Mouse (Mus musculus) cortical plate, adult 2 months (tissue): ENCODE results near the gene Chd3. TPM values are rescaled to one million over a fixed set of nuclear protein-coding genes. Genes with fewer than 3 reads are reported as not detected.
A peak's percentile ranks its signal among the peaks of the same experiment; 100 is the strongest.

Experiments used
- H3K27ac ChIP-seq: fragments of 200-500 bp; 2 replicates; pipeline ENCODE4 v1.5.1; 2012; ENCODE audit warnings: low read length, control low read depth, inconsistent platforms; ENCODE audit not compliant: insufficient read depth
- H3K4me1 ChIP-seq: fragments of 200-500 bp; 2 replicates; pipeline ENCODE4 v1.6.1; 2011; ENCODE audit warnings: low read length; ENCODE audit not compliant: control insufficient read depth, insufficient read depth
- H3K4me3 ChIP-seq: fragments of 200-500 bp; 2 replicates; pipeline ENCODE4 v1.5.1; 2011; ENCODE audit warnings: mild to moderate bottlenecking, low read length, control low read depth; ENCODE audit not compliant: insufficient read depth
- CTCF ChIP-seq: fragments of 200-500 bp; IDR thresholded peaks from 2 replicates; pipeline ENCODE4 v1.5.1; 2011; ENCODE audit warnings: mild to moderate bottlenecking, control low read depth, low read length; ENCODE audit not compliant: insufficient read depth; ENCODE audit errors: extremely low read depth
- POLR2A ChIP-seq: fragments of 200-500 bp; IDR thresholded peaks from 2 replicates; pipeline ENCODE4 v1.6.1; 2011; ENCODE audit warnings: mild to moderate bottlenecking, low read length, control low read depth; ENCODE audit not compliant: insufficient read depth; ENCODE audit errors: extremely low read depth
- polyA plus RNA-seq: library from polyadenylated mRNA; depleted of rRNA; stranded (reverse); fragments of >200 nt; gene quantifications from 2 replicates; pipeline ENCODE4 v1.2.3, GENCODE M21; 2012

The Chd3 gene
- polyA plus RNA-seq, 1 experiment: 242 TPM

DNA sequence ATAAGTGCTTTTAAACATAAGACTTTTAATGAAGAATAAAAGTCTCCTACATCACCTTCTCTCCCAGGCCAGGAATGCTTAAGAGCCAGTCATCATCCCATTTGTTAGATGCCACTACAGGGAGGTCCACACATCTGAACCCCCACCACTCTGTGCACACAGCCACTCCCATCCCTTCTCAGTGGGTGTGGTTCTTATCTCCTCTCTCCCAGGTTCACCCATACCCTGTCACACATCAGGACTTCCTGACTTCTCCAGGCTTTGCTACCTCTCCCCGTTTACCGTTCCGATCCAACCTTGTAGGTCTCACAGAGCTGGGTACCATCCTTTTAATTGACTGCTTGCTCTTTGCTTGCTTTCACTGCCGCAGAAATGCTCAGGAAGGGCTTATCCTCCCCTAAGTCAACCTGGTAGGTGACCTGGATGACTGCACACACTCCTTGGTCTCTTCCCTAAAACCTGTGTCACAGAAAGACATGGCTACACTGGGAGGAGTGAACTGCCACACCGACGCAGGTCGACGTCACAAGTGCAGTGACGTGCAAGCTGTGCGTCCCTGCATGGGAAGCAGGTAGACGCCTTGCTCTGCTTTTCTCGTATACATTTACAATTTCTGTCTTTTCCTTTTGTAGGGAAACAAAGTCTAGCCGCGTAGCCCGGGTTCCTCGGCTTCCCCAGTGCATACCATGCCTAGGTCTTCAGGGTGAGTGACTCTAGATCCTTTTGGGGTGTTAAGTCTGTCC lies 4.2 kb upstream of the Chd3 start:
- Histone ChIP-seq H3K4me3 (no peak overlapping the region), H3K27ac (no peak overlapping the region), H3K4me1 (peaks cover 3% of the 10 kb centered on the region)
- TF ChIP-seq POLR2A (no peak), CTCF (no peak)

DNA sequence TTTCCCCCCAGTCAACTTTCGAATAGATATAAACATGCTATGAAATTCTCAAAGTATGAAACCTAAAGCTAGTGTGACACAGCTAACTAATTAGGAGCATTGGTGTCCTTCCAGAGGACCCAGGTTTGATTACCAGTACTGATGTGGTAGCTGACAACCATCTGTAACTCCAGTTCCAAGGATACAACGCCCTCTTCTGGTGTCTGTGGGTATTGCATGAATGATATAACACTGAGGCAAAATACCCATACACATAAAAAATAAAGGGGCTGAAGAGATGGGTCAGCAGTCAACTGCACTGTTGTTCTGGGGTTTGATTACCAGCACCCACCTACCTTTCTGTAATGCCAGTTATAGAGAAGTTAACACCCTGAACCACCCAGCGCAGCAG lies 3.6 kb upstream of the Chd3 start:
- H3K4me1 ChIP-seq: peaks cover 3% of the 10 kb centered on the region
- no peak overlapping the region for H3K4me3 ChIP-seq
- H3K27ac ChIP-seq: no peak overlapping the region
- no peak for TF ChIP-seq POLR2A
- TF ChIP-seq CTCF: peak; percentile 21; the same call in 1 of the 2 replicates

DNA sequence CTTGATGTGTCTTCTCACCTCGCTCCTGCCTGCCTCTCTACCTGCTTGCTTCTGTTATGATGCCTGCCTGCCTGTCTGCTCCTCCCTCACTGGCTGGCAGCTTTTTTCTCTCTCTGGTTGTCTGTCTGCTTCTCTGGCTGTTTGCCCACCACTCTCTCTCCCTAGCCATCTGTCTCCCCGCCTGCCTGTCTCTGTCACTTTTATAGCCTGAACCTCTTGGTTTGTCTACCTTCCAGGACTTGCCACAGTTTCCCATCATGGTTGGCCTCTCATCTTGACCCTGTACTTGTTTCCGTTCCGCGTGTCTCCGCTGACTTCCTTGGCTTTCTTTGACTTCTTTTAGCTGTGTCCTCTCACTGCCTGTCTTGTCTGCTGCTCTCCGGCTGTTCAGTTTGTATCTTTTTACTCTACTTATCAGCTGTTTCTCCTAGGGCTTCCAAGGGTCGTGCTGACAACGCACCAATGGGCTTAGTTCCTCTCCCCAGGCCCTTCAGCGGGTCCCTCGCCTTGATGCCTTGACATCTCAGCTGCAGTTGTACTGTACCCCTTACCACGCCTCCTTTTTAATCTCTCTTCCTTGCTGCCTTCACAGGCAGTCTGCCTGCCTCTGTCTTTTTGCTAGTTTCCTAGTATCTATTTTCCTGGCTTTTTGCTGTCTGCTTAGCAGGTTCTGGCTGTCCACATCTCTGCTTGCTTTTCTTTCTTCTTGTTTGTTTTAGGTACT lies 3.0 kb upstream of the Chd3 start:
- Histone ChIP-seq H3K4me3 (no peak overlapping the region), H3K4me1 (peaks cover 3% of the 10 kb centered on the region), H3K27ac (no peak overlapping the region)
- TF ChIP-seq CTCF (no peak), POLR2A (no peak)

DNA sequence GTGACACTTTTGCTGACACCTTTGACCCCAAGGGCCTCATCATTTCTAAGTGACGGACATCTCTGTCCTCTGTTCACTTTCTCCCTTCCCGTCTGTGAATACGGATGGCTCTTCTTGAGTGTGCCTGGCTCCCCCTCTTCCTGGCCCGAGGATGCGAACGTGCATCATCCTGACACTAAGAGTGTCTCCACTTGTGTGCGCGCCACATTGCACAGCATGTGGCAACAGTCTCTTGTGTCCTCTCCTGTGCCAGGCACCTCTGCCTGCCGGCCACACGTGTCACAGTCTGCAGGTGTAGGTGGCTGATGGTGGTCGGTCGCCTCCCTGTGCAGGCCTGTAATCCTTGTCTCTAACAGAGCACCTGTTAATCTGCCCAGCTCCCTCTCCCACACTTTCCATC lies 2.4 kb upstream of the Chd3 start:
- no peak overlapping the region for H3K4me3 ChIP-seq
- no peak overlapping the region for H3K27ac ChIP-seq
- TF ChIP-seq CTCF (no peak), POLR2A (no peak)
- H3K4me1 ChIP-seq: peaks cover 3% of the 10 kb centered on the region

DNA sequence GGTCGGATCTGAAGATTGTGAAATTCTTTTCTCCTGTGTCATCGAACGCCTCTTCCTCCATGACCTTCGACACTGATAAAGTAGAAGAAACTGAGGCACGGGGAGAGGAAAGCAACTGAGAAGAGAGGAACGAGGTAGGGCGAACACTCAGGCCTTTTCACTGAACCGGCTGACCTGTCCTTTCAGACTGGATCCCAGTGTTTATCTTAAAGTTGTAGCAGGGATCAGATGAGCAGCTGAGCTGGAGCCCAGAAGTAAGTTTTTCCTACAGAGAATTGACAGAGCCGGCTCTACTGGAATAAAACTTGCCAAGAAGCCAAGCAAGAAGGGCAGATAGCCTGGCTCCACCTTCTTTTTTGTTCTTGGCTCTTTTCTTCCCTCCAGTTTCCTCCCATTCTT lies 1.6 kb upstream of the Chd3 start:
- Histone ChIP-seq H3K4me1 (peaks cover 5% of the 10 kb centered on the region), H3K27ac (0 out of 2 replicates have a peak overlapping the region, but pooled peaks have one; percentile 24), H3K4me3 (no peak overlapping the region)
- no peak for TF ChIP-seq POLR2A
- TF ChIP-seq CTCF: no peak

DNA sequence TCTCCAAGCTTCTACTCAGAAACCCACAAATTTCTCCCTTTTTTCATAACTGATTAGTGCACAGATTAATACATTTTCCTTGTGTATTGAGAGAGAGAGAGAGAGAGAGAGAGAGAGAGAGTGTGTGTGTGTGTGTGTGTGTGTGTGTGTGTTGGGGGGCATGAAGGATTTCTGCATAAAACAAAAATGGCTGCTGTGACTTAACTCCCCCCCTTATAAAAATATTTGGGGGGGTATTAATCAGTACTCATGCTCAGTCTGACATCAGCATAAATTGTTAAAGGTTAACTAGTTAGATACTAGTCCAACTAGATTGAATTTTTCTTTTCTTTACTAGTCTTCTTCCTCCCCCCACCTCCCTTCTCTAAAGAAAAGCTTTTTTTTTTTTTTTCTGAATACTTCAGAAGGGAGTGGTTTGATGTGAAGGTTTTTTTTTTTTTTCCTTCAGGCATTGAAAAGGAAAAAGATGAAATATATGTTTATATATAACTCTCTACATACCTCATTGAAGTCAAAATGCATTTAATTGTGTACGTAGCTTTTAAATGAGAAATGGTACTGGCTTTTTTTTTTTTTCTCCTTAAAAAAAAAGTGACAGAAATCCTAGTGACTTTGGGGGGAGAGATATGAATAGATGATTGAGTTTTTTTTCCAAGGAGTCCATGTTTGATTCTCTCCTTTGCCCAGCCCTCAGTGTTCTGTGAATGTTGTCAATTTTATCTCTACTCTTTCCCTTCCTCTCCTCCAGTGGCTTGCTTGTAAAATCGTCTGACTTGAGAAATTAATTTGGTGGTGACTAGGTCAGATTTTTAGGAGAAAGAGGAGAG lies 997 bp upstream of the Chd3 start:
- no peak for TF ChIP-seq POLR2A
- TF ChIP-seq CTCF: no peak
- 0 out of 2 replicates have a peak overlapping the region, but pooled peaks have one; percentile 24 for H3K27ac ChIP-seq
- peaks cover 10% of the 10 kb centered on the region for H3K4me1 ChIP-seq
- no peak overlapping the region for H3K4me3 ChIP-seq

DNA sequence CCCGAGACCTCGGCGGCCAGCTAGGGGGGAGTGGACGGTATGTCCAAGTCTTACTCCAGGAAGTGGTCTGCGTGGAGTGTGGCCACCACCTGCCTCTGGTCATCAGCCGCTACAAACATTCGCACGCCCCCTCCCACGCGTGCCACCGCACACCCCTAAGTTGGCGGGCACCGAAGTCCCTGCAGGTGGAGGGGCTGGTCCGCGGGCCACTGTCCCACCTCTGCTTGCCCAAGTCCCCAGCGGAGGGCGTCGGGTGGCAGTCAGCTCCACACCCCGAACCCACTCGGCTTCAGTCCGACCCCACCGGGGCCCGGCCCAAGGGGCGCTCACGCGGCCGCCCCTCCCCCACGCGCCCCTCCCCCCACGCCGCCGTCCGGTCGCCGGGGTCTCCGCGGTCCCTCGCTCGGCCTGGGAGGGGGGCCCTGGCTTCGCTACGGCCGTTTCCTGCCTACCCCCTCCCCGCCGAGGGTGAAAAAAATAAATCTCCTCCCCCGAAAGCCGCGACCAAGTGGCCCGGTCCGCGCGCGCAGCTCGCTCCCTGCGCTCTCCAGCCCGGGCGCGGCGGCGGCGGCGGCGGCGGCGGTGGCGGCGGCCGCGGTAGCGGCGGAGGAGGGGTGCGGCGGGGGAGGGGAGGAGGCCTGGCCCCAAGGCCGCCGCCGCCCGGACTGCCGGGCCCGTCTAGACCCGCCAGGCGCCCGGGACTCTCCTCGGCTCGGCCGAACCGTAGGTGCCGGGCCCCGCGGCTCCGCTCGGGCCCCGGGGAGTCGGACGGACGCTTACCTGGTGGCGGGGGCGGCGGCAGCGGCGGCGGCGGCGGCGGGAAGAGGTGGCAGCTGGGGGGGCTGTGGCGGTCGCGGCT lies 621 bp downstream of the Chd3 start:
- peak overlapping the region; percentile 88 for H3K4me3 ChIP-seq
- no peak for TF ChIP-seq CTCF
- no peak for TF ChIP-seq POLR2A
- H3K27ac ChIP-seq: peak overlapping the region; percentile 94
- peaks cover 16% of the 10 kb centered on the region for H3K4me1 ChIP-seq

DNA sequence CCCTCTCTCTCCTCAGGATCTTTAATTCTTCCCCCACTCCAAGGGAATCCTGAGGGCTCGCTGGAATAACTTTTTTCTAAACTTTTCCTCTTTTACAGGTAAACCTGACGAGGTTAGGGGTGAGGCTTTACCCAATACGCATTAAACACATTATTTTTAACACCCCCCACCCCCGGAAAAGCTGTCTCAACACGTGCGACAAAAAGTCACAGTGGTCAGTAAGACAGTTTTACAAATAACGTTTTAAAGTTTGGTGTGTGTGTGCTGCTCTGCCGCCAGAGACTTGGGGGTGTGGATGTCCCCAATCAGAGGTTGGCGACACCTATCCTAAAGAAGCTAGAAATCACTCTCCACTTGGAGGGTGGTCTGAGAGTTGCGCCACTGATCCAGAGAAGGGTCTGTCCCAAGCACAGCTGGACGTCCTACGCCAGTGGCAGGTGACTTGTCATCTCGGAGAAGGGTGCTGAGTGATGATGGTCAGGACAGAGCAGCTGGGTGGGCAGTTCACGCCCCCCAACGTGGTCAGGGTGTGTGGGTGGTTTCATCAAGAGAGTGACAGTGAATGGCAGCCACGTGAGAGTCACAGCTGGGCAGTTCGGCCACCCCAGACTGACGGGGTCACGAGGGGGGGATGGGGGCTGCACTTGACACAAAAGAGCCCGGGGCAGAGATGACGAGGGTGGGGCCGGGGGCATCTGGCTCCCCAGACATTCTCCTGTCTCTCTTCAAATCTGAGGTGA lies 1.4 kb downstream of the Chd3 start:
- peak overlapping the region; percentile 85 for H3K27ac ChIP-seq
- TF ChIP-seq POLR2A (no peak), CTCF (no peak)
- H3K4me1 ChIP-seq: peaks cover 16% of the 10 kb centered on the region
- peak overlapping the region; percentile 88 for H3K4me3 ChIP-seq
